Mouse (Mus musculus) lung, adult 2 months (tissue): Measurements from ENCODE around the gene Slc38a6. TPM values are rescaled to one million over a fixed set of nuclear protein-coding genes. Genes with fewer than 3 reads are reported as not detected.
A peak's percentile ranks its signal among the peaks of the same experiment; 100 is the strongest.

Experiments
- DNase-seq: peaks from one replicate; pipeline ENCODE4 v3.0.0; 2022
- H3K4me1 ChIP-seq: fragments of 200-500 bp; 2 replicates; pipeline ENCODE4 v1.6.1; 2011; ENCODE audit warnings: low read length; ENCODE audit not compliant: control insufficient read depth, insufficient read depth
- H3K4me3 ChIP-seq: fragments of 200-500 bp; replicated peaks from 2 replicates; pipeline ENCODE3; 2011; ENCODE audit warnings: low read depth, mild to moderate bottlenecking, control low read depth, low read length; ENCODE audit errors: extremely low read depth
- CTCF ChIP-seq: fragments of 200-500 bp; IDR thresholded peaks from 2 replicates; pipeline ENCODE4 v1.5.1; 2011; ENCODE audit warnings: mild to moderate bottlenecking, low read length, control low read depth; ENCODE audit not compliant: insufficient read depth
- POLR2A ChIP-seq: fragments of 200-500 bp; IDR thresholded peaks from 2 replicates; pipeline ENCODE4 v1.6.1; 2011; ENCODE audit warnings: low read depth, mild to moderate bottlenecking, control low read depth, low read length, borderline replicate concordance; ENCODE audit errors: extremely low read depth
- WGBS: fragments of 180-500 bp; shearing (Covaris S2); methylation state at CpG from one replicate; pipeline ENCODE4 v1.1.7; 2018; 5-methylcytosine and 5-hydroxymethylcytosine counted together
- polyA plus RNA-seq: library from polyadenylated mRNA; depleted of rRNA; stranded (reverse); fragments of >200 nt; gene quantifications from 2 replicates; pipeline ENCODE4 v1.2.3, GENCODE M21; 2012

The Slc38a6 gene
- polyA plus RNA-seq, 1 experiment: 24.9 TPM

GRCm38 (mm10) chr12:73307750-73308149, 21.2 kb downstream of the Slc38a6 start:
- no peak for DNase-seq
- TF ChIP-seq POLR2A (no peak), CTCF (no peak)
- Histone ChIP-seq H3K4me3 (no peak overlapping the region), H3K4me1 (no peaks in the 10 kb centered on the region)
- WGBS: 88% methylated on average over 4 of the region's 4 CpGs

GRCm38 (mm10) chr12:73308711-73309110, 22.1 kb downstream of the Slc38a6 start:
- 84% methylated on average over 2 of the region's 2 CpGs for WGBS
- TF ChIP-seq POLR2A (no peak), CTCF (no peak)
- no peak overlapping the region for H3K4me3 ChIP-seq
- no peak for DNase-seq
- no peaks in the 10 kb centered on the region for H3K4me1 ChIP-seq

GRCm38 (mm10) chr12:73317706-73318686, 31.4 kb downstream of the Slc38a6 start:
- TF ChIP-seq POLR2A (no peak), CTCF (no peak)
- DNase-seq: no peak
- Histone ChIP-seq H3K4me1 (no peaks in the 10 kb centered on the region), H3K4me3 (no peak overlapping the region)
- WGBS: 84% methylated on average over 7 of the region's 7 CpGs

GRCm38 (mm10) chr12:73324180-73324586, 37.6 kb downstream of the Slc38a6 start:
- peak; percentile 31 for DNase-seq
- 65% methylated on average over 8 of the region's 8 CpGs for WGBS
- TF ChIP-seq CTCF (no peak), POLR2A (no peak)
- H3K4me3 ChIP-seq: no peak overlapping the region
- H3K4me1 ChIP-seq: peaks cover 3% of the 10 kb centered on the region; the same call in 1 of the 2 replicates

- WGBS: 60% methylated on average over 1 of the region's 1 CpGs
- Histone ChIP-seq H3K4me1 (peaks cover 3% of the 10 kb centered on the region; the same call in 1 of the 2 replicates), H3K4me3 (no peak overlapping the region)
- peak; percentile 19 for DNase-seq
- TF ChIP-seq CTCF (peak; percentile 69), POLR2A (no peak)
Observed at GRCm38 (mm10) chr12:73324742-73325141, 38.2 kb downstream of the Slc38a6 start.

GRCm38 (mm10) chr12:73325181-73325580, 38.6 kb downstream of the Slc38a6 start:
- TF ChIP-seq CTCF (no peak), POLR2A (no peak)
- Histone ChIP-seq H3K4me3 (no peak overlapping the region), H3K4me1 (peaks cover 3% of the 10 kb centered on the region; the same call in 1 of the 2 replicates)
- WGBS: 55% methylated on average over 2 of the region's 2 CpGs
- DNase-seq: no peak

GRCm38 (mm10) chr12:73325617-73326016, 39.0 kb downstream of the Slc38a6 start:
- H3K4me1 ChIP-seq: peaks cover 3% of the 10 kb centered on the region; the same call in 1 of the 2 replicates
- DNase-seq: no peak
- no peak for TF ChIP-seq POLR2A
- TF ChIP-seq CTCF: no peak
- 21% methylated on average over 4 of the region's 4 CpGs for WGBS
- no peak overlapping the region for H3K4me3 ChIP-seq

- DNase-seq: no peak
- H3K4me3 ChIP-seq: no peak overlapping the region
- 81% methylated on average over 3 of the region's 3 CpGs for WGBS
- no peak for TF ChIP-seq POLR2A
- no peak for TF ChIP-seq CTCF
- H3K4me1 ChIP-seq: peaks cover 3% of the 10 kb centered on the region; the same call in 1 of the 2 replicates
Observed at GRCm38 (mm10) chr12:73327381-73327780, 40.8 kb downstream of the Slc38a6 start.

- no peak overlapping the region for H3K4me3 ChIP-seq
- TF ChIP-seq CTCF (no peak), POLR2A (no peak)
- 65% methylated on average over 4 of the region's 4 CpGs for WGBS
- DNase-seq: no peak
- H3K4me1 ChIP-seq: peaks cover 3% of the 10 kb centered on the region; the same call in 1 of the 2 replicates
Observed at GRCm38 (mm10) chr12:73328448-73329167, 42.0 kb downstream of the Slc38a6 start.

GRCm38 (mm10) chr12:73330236-73330635, 43.7 kb downstream of the Slc38a6 start:
- no peak for DNase-seq
- 77% methylated on average over 7 of the region's 7 CpGs for WGBS
- no peak overlapping the region for H3K4me3 ChIP-seq
- no peaks in the 10 kb centered on the region for H3K4me1 ChIP-seq
- TF ChIP-seq POLR2A (no peak), CTCF (no peak)
